Mouse (Mus musculus): Measurements from ENCODE around the gene Hccs.
"Not testable (repeated sequence)": the region's sequence is repeated elsewhere in the genome, so short reads cannot be mapped to it uniquely, and the experiment has no call there.

- TF ChIP-seq CTCF (IDR thresholded peaks at IDR 0.05; ENCODE audit: low read depth, low read length); POLR2A (IDR thresholded peaks at IDR 0.05; ENCODE audit: borderline replicate concordance, low read depth, low read length): not testable (repeated sequence)
Observed at GRCm38 (mm10) chrX:169320668-169321005, 465 bp upstream of the Hccs start.
